Mouse (Mus musculus) heart, embryonic 15.5 days (tissue): ENCODE data around the gene 4931414P19Rik. TPM values are rescaled to one million over a fixed set of nuclear protein-coding genes. Genes with fewer than 3 reads are reported as not detected.
"Not testable (repeated sequence)": the region's sequence is repeated elsewhere in the genome, so short reads cannot be mapped to it uniquely, and the experiment has no call there.

Experiments used
- ATAC-seq: fragments of 200-750 bp; cut with Nextera tagmentation; replicated peaks from 2 replicates; pipeline ENCODE4 v1.8.0; 2017; ENCODE audit warnings: low read depth, moderate TSS enrichment; ENCODE audit not compliant: insufficient number of reproducible peaks, insufficient read depth, low FRiP score
- H3K27ac ChIP-seq: fragments of 300-500 bp; sonication (generic); 2 replicates; pipeline ENCODE4 v1.5.1; 2015; ENCODE audit warnings: mild to moderate bottlenecking, inconsistent platforms
- H3K27me3 ChIP-seq: fragments of 300-500 bp; sonication (generic); 2 replicates; pipeline ENCODE4 v1.6.1; 2015; ENCODE audit warnings: inconsistent platforms
- H3K36me3 ChIP-seq: fragments of 300-500 bp; sonication (generic); 2 replicates; pipeline ENCODE4 v1.6.1; 2015; ENCODE audit warnings: mild to moderate bottlenecking, inconsistent platforms
- H3K4me1 ChIP-seq: fragments of 300-500 bp; sonication (generic); replicated peaks from 2 replicates; pipeline ENCODE4 v1.6.1; 2015; ENCODE audit warnings: inconsistent platforms
- H3K4me2 ChIP-seq: fragments of 300-500 bp; sonication (generic); 2 replicates; pipeline ENCODE4 v1.6.1; 2015; ENCODE audit warnings: inconsistent platforms, mild to moderate bottlenecking, moderate library complexity
- H3K4me3 ChIP-seq: fragments of 300-500 bp; sonication (generic); 2 replicates; pipeline ENCODE4 v1.5.1; 2015; ENCODE audit warnings: mild to moderate bottlenecking, inconsistent platforms
- H3K9ac ChIP-seq: fragments of 300-500 bp; sonication (generic); 2 replicates; pipeline ENCODE4 v1.6.1; 2015; ENCODE audit warnings: mild to moderate bottlenecking, inconsistent platforms
- H3K9me3 ChIP-seq: fragments of 300-500 bp; sonication (generic); replicated peaks from 2 replicates; pipeline ENCODE4 v1.6.1; 2016; ENCODE audit warnings: inconsistent platforms
- WGBS: fragments of 180-500 bp; shearing (Covaris S2); methylation state at CpG from one replicate; pipeline ENCODE4 v1.1.7; 2015; ENCODE audit warnings: mixed read lengths; 5-methylcytosine and 5-hydroxymethylcytosine counted together
- polyA plus RNA-seq: library from polyadenylated mRNA; unstranded; fragments of >200 nt; fragmentation: Nextera tagmentation; extraction: Ambion mirVana; gene quantifications from 2 replicates; pipeline ENCODE4 v1.2.1, GENCODE M21; 2015

Gene 4931414P19Rik
- polyA plus RNA-seq, 1 experiment from 2014 or later, result 5.0 TPM

- Histone ChIP-seq H3K4me2 (no peak overlapping the region), H3K36me3 (peaks cover 9% of the 10 kb centered on the region; the same call in 1 of the 2 replicates), H3K4me1 (no peaks in the 10 kb centered on the region), H3K4me3 (no peak overlapping the region), H3K27ac (no peak overlapping the region), H3K9me3 (no peaks in the 10 kb centered on the region), H3K9ac (no peak overlapping the region), H3K27me3 (no peaks in the 10 kb centered on the region)
- ATAC-seq, result no peak
- WGBS, result 69% methylated on average over 5 of the region's 5 CpGs
Measured at GRCm38 (mm10) chr14:54628103-54628502, 22.3 kb upstream of the 4931414P19Rik start.

GRCm38 (mm10) chr14:54624976-54625375 lies 19.2 kb upstream of the 4931414P19Rik start:
- H3K4me3 ChIP-seq, result no peak overlapping the region
- 65% methylated on average over 10 of the region's 10 CpGs for WGBS
- no peaks in the 10 kb centered on the region for H3K36me3 ChIP-seq
- H3K9ac ChIP-seq, result no peak overlapping the region
- H3K27me3 ChIP-seq, result no peaks in the 10 kb centered on the region
- no peaks in the 10 kb centered on the region for H3K4me1 ChIP-seq
- no peak for ATAC-seq
- H3K27ac ChIP-seq, result no peak overlapping the region
- H3K4me2 ChIP-seq, result no peak overlapping the region
- no peaks in the 10 kb centered on the region for H3K9me3 ChIP-seq

GRCm38 (mm10) chr14:54623334-54623733 lies 17.5 kb upstream of the 4931414P19Rik start:
- no peak for ATAC-seq
- no peaks in the 10 kb centered on the region for H3K36me3 ChIP-seq
- H3K9ac ChIP-seq, result no peak overlapping the region
- no peak overlapping the region for H3K27ac ChIP-seq
- no peaks in the 10 kb centered on the region for H3K9me3 ChIP-seq
- WGBS, result 81% methylated on average over 6 of the region's 6 CpGs
- no peaks in the 10 kb centered on the region for H3K4me1 ChIP-seq
- no peaks in the 10 kb centered on the region for H3K27me3 ChIP-seq
- no peak overlapping the region for H3K4me3 ChIP-seq
- H3K4me2 ChIP-seq, result no peak overlapping the region

- 89% methylated on average over 1 of the region's 1 CpGs for WGBS
- Histone ChIP-seq H3K4me3 (no peak within 1 kb of the TSS), H3K9me3 (no peaks in the 10 kb centered on the region), H3K9ac (no peak within 1 kb of the TSS), H3K4me1 (peaks cover 7% of the 10 kb centered on the region; the same call in 1 of the 2 replicates), H3K4me2 (no peak within 1 kb of the TSS), H3K36me3 (peaks cover 2% of the 10 kb centered on the region; the same call in 1 of the 2 replicates), H3K27ac (no peak within 1 kb of the TSS), H3K27me3 (no peaks in the 10 kb centered on the region)
- no peak for ATAC-seq
Measured at GRCm38 (mm10) chr14:54621133-54621532, 15.3 kb upstream of the 4931414P19Rik start, which contains the start of gene Psmb11. TSS of gene Psmb11 (plus strand) at chr14:54621433.

GRCm38 (mm10) chr14:54617897-54618365 lies 12.1 kb upstream of the 4931414P19Rik start, which contains the start of gene Psmb5:
TSS of gene Psmb5 (minus strand) at chr14:54618022.
- Histone ChIP-seq H3K4me1 (peaks cover 9% of the 10 kb centered on the region; the same call in 1 of the 2 replicates), H3K27me3 (no peaks in the 10 kb centered on the region), H3K9me3 (no peaks in the 10 kb centered on the region), H3K27ac (peak within 1 kb of the TSS; percentile 68), H3K9ac (peak within 1 kb of the TSS; percentile 87), H3K4me3 (peak within 1 kb of the TSS; percentile 81), H3K4me2 (peak within 1 kb of the TSS; percentile 74), H3K36me3 (peaks cover 22% of the 10 kb centered on the region)
- peak; percentile 86 for ATAC-seq
- under 1% methylated on average over 25 of the region's 25 CpGs for WGBS

- peaks cover 9% of the 10 kb centered on the region; the same call in 1 of the 2 replicates for H3K4me1 ChIP-seq
- peak; percentile 33 for ATAC-seq
- peak overlapping the region; percentile 87 for H3K9ac ChIP-seq
- peak overlapping the region; percentile 81 for H3K4me3 ChIP-seq
- H3K9me3 ChIP-seq, result no peaks in the 10 kb centered on the region
- H3K27ac ChIP-seq, result peak overlapping the region; percentile 68
- H3K36me3 ChIP-seq, result peaks cover 27% of the 10 kb centered on the region
- WGBS, result 2% methylated on average over 38 of the region's 38 CpGs
- H3K27me3 ChIP-seq, result no peaks in the 10 kb centered on the region
- peak overlapping the region; percentile 74 for H3K4me2 ChIP-seq
Measured at GRCm38 (mm10) chr14:54617152-54617896, 11.5 kb upstream of the 4931414P19Rik start.

GRCm38 (mm10) chr14:54616226-54616825 lies 10.5 kb upstream of the 4931414P19Rik start:
- H3K9ac ChIP-seq, result no peak overlapping the region
- no peaks in the 10 kb centered on the region for H3K9me3 ChIP-seq
- H3K4me1 ChIP-seq, result peaks cover 9% of the 10 kb centered on the region; the same call in 1 of the 2 replicates
- H3K36me3 ChIP-seq, result peaks cover 33% of the 10 kb centered on the region
- H3K4me3 ChIP-seq, result no peak overlapping the region
- H3K27me3 ChIP-seq, result no peaks in the 10 kb centered on the region
- WGBS, result 93% methylated on average over 16 of the region's 16 CpGs
- no peak overlapping the region for H3K27ac ChIP-seq
- H3K4me2 ChIP-seq, result no peak overlapping the region
- ATAC-seq, result no peak

GRCm38 (mm10) chr14:54614130-54614529 lies 8.3 kb upstream of the 4931414P19Rik start:
- H3K9me3 ChIP-seq, H3K9ac ChIP-seq, H3K27ac ChIP-seq, H3K4me3 ChIP-seq, H3K27me3 ChIP-seq, ATAC-seq, H3K4me2 ChIP-seq, H3K4me1 ChIP-seq: not testable (repeated sequence)
- peaks cover 35% of the 10 kb centered on the region for H3K36me3 ChIP-seq
- WGBS, result 91% methylated on average over 16 of the region's 16 CpGs

- no peak overlapping the region for H3K4me3 ChIP-seq
- no peak overlapping the region for H3K4me2 ChIP-seq
- no peaks in the 10 kb centered on the region for H3K9me3 ChIP-seq
- no peaks in the 10 kb centered on the region for H3K27me3 ChIP-seq
- peaks cover 30% of the 10 kb centered on the region for H3K36me3 ChIP-seq
- 74% methylated on average over 6 of the region's 6 CpGs for WGBS
- no peak for ATAC-seq
- no peak overlapping the region for H3K27ac ChIP-seq
- H3K4me1 ChIP-seq, result peaks cover 5% of the 10 kb centered on the region
- H3K9ac ChIP-seq, result no peak overlapping the region
Measured at GRCm38 (mm10) chr14:54610648-54611047, 4.9 kb upstream of the 4931414P19Rik start.

- no peak for ATAC-seq
- Histone ChIP-seq H3K27me3 (no peaks in the 10 kb centered on the region), H3K36me3 (peaks cover 23% of the 10 kb centered on the region), H3K9ac (no peak overlapping the region), H3K4me1 (peaks cover 8% of the 10 kb centered on the region), H3K4me3 (no peak overlapping the region), H3K27ac (no peak overlapping the region), H3K9me3 (no peaks in the 10 kb centered on the region), H3K4me2 (no peak overlapping the region)
- WGBS, result 85% methylated on average over 4 of the region's 4 CpGs
Measured at GRCm38 (mm10) chr14:54609962-54610361, 4.2 kb upstream of the 4931414P19Rik start.

GRCm38 (mm10) chr14:54609245-54609644 lies 3.5 kb upstream of the 4931414P19Rik start:
- 77% methylated on average over 4 of the region's 4 CpGs for WGBS

More at GRCm38 (mm10) chr14:54609245-54609644, 3.5 kb upstream of the 4931414P19Rik start:
- H3K27ac ChIP-seq, result no peak overlapping the region
- H3K4me2 ChIP-seq, result no peak overlapping the region
- H3K9ac ChIP-seq, result no peak overlapping the region
- no peaks in the 10 kb centered on the region for H3K9me3 ChIP-seq
- no peak overlapping the region for H3K4me3 ChIP-seq
- peaks cover 11% of the 10 kb centered on the region for H3K4me1 ChIP-seq
- ATAC-seq, result no peak
- H3K36me3 ChIP-seq, result peaks cover 19% of the 10 kb centered on the region
- H3K27me3 ChIP-seq, result no peaks in the 10 kb centered on the region
